Mouse (Mus musculus): ENCODE results near the gene Cep162.

Cep162 gene

DNA sequence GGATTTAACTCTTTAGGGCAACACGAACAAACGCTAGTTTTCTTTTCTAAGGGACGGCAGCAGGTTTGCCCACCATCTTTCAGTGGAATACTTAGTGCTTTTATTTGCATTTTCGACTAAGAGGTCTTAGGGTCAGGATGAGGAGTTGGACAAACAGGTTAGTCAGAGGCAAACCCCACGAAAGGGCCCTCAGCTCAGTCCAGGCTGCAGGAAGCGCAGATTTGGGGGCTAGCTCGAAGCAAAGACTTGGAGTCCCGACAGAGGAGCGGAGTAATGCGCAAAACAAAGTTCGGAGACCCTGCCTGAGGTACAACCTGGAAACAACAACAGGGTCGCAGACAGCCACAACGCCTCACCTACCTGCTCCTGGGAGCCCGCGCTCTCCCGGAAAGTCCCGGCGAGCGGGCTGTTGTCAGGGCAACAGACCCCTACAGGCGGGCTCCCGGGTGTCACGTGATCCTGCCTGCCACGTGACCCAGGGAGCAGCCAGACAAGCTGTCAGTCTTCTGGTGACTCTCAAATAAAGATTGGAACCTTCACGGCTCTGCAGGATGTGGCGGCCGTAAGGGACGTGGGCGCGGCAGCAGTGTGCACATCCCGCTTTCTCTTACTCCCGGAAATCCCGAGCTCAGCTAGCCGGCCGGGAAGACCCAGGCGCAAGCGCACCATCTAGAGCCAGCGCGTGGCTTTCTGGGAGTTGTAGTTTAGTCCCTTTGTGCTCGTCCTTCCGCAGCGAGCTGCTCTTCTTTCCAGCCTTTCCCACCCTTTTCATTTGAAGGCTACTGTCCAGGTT is at the start of gene Cep162:
TSS of gene Cep162 (minus strand) at position 634 of the 793 bp plus-strand sequence.
- DNase-seq = peak; percentile 90

DNA sequence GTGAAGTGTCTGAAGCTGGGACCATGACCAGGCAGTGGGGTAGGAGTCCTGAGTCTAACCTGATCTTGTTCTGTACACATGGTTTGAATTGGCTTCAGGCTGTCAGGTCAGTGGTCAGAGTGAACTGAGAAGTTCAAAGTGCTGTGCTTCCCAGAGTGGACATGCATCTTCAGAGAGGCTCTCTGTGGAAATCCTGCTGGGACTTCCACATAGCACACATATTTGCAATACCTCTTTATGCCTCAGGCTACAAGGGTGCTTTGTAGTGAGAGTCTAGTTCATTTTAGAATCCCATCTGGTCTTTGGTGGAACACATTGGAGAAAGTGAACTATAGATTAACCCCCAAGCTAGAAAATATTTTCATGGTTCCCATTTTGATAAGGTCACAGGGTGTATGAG is 47.9 kb upstream of the Cep162 start:
- no peak for DNase-seq

DNA sequence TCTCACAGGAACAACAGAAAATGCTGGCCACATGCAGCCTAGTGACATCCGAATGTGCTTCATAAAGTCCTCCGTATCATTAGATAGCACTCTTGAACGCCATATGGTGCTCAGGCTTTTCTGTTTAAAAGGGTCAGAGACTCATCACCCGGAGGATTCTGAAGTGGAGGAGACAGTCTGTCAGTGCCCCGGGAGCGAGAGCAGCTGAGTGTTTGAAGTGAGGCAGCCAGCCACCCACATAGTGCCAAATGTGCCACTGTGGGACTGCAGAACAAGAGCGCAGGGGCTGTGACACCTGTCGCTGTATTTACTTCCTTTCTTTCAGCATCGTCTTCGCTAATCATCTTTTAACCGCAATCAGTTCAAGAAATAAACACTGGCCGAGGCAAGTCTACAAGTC is 43.6 kb upstream of the Cep162 start:
- DNase-seq = no peak

DNA sequence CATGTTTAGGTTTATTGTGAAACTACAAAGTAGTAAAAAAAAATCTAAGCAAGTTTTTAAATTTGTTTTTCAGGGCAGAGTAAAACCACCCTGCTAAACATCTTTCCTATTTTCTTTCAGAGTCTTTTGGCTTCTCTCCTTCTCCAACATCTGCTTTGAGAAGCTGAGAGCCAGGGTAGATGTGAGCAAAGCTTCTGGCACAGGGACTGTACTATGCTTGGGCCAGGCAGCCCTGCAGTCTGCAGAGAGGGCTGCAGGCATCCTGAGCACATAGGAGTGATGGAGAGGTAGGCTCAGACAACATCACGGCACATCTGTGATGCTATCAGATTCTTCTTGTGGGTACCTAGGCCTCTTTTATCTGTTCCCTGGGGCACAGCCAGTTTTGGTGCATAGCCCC is 42.2 kb upstream of the Cep162 start:
- no peak for DNase-seq

GRCm38 (mm10) chr9:87255696-87256030 is 327 bp upstream of the Cep162 start:
- DNase-seq = no peak

GRCm38 (mm10) chr9:87248118-87248517 is 7.2 kb downstream of the Cep162 start:
- DNase-seq = no peak

DNA sequence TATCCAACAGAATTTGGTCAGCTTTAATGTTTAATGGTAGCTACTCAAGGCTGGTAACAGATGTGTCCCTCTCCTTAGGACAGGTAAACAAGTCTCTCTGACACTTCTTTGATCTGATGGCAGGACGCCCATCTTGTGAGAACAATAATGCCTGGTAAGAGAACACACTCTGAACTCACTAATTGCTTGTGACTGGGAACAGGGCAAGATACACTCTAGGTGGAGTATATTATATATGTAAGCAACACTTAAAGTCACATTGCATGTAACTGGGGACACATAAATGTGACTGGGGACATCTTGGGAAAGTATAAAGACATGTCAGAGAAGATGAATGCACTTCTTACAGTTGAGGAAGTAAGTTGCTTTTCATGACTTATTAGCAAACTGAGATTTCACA is 7.7 kb downstream of the Cep162 start:
- no peak for DNase-seq

DNA sequence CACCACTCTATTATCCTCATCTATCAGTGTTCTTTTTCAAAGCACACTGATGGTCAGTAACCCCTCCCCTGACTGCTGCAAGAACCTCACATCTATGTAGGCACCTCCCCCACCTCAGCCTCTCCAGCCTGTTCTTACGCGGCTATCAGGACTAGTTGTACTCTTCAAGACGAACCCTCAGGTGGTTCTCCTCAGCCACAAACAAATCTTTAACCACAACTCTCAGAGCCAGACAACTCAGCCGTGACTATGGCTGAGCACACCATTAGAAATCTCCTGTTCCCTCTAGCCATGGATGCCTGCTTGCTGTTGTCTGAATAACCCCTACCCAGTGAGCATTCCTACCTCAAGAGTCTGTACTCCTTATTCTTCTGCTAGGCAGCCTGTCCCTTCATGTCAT is 42.1 kb downstream of the Cep162 start:
- no peak for DNase-seq

GRCm38 (mm10) chr9:87210830-87211339 is 44.5 kb downstream of the Cep162 start:
- DNase-seq = no peak

GRCm38 (mm10) chr9:87202431-87202830 is 52.9 kb downstream of the Cep162 start:
- no peak for DNase-seq

GRCm38 (mm10) chr9:87200919-87201318 is 54.4 kb downstream of the Cep162 start:
- DNase-seq = no peak

DNA sequence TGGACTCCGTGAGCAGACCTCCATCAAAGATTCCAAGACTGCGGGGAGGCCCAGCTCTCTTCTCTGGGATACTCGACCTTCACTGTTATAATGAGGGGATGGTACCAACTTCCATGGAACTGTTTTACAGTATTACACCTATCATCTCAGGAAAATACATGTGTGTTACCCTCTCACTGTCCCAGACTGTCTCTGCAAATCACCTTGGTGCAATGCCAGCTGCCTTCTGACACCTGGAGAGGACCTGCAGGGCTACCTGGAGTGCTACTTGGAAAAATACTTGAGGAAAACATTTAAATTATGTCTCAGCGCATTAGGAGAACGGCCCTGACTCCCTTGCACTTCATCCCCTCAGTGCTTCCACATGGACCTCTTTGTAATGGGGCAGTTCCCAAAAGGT is 54.9 kb downstream of the Cep162 start:
- DNase-seq = no peak

DNA sequence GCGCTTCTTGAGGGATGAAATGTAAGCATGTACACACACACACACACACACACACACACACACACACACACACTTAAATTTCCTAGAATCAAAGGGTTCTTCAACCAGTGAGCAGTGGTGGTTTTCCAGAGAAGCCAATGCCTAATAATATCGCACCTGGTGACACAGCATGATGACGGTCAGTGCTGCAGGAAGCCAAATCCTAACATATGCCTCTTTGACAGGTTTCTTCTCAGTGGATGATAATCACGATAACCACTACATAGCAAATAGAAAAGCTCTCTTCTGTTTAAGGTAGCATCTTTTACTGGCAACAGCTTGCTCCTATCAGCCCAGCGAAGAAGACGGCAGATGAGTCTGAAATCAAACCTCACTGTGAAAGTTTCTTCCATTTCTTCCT is 57.3 kb downstream of the Cep162 start:
- DNase-seq = no peak

GRCm38 (mm10) chr9:87197277-87197676 is 58.1 kb downstream of the Cep162 start:
- DNase-seq = no peak

DNA sequence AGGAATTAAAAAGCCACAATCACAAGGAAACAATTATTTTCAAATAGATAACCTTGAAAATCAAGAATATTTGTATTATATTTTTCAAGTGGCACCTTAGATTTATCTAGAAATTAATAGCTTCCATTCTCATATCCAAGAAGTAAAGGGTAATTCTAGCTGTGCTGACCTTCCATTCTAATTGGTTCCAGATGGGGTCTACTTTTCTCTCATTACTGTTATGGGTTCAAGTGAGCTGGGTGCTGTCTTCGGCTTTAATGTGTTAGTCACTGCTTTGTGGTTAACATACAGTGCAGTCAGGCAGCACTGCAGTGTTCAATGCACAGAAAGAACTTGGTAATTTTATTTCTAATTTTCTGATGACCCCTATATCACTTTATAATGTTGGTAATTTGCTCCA is 61.6 kb downstream of the Cep162 start:
- no peak for DNase-seq

DNA sequence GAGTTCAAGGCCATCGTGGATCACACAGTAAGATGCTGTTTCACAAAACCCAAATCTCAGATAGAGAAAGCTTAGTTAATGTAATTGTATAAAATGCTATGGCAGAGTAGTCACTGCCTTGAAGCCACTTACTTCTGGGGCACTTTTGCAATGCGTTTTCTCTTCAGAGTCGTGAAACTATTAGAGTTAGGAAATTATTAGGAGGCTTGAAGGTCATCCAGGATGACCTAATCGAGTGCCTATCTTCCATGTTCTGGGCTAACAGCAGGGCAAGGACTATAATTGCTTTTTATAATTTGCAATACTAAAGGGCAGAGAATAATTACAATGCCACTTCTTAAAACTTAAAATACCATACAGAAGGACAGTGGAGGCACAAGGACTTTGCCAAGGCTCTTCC is 68.0 kb downstream of the Cep162 start:
- DNase-seq = no peak

DNA sequence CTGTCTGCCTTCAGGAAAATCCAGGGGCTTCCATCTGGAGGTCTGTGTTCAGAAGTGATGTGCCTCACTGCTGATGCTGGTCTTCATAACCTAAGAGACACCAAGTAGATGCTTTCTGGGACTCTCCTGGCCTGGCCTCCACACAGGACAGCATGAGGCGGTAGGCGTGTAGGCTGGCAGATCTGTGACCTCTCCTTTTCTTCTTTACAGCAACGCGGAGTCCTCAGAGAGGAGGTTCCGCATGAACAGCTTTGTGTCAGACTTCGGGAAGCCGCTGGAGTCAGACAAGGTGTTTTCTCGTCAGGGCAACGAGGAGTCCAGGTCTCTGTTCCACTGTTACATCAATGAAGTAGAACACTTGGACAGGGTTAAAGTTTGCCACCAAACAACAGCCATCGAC is 73.1 kb downstream of the Cep162 start:
- DNase-seq = no peak

DNA sequence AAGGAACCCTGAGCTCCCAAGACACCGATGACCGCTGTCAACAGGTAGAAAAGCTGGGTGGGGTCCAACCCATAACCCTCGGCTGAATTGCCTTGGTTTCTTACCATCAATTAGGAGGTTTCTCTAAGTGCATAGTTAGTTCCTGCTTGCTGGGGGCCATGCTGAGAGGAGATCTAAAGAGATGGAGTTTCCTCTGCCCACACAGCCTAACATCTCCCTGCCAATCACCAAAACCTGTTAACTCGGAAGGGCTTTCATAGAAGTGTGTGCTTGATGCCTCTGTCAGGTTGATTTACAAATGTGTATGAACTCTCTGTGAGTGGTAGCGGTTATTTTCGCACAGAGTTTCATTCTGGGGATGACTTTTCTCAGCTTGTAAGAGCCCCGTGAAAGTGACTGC is 76.8 kb downstream of the Cep162 start:
- no peak for DNase-seq

DNA sequence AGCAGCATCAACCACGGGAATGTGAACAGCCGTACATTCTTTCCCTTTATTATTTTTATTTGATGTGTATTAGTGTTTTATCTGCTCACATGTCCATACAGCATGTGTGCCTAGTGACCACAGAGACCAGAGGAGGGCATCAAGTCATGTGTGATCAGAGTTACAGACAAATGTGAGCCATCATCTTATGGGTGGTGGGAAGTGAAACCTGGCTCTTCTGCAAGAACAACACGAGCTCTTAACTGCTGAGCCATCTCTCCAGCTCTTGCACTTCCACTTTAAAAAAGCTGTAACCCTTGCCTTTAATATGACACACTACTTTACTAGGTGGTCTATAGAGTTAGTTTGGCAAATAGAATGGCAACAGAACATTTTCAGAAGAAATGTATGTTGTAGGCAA is 83.8 kb downstream of the Cep162 start:
- no peak for DNase-seq

- no peak for DNase-seq
Observed at GRCm38 (mm10) chr9:87170891-87171290, 84.4 kb downstream of the Cep162 start.

GRCm38 (mm10) chr9:87169144-87169543 is 86.2 kb downstream of the Cep162 start:
- DNase-seq = no peak

DNA sequence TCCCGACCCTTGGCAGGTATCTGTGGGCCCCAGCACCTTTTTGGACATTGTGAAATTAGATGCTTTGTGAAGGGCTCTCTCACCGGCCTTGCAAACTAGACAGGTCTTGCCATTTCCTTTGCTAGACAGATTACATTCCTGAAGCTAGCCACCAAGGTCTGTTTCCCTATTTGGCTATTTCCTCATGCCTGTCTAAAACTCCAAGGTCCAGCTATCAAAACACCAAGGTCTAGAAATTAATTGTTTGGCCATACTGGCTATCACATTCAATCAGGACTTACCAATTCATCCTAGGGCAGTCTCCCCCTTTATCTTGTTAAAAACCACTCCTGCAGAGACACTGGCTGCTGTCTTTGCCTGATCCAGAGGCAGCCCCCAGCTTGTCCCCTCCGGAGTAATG is 87.3 kb downstream of the Cep162 start:
- DNase-seq = no peak

DNA sequence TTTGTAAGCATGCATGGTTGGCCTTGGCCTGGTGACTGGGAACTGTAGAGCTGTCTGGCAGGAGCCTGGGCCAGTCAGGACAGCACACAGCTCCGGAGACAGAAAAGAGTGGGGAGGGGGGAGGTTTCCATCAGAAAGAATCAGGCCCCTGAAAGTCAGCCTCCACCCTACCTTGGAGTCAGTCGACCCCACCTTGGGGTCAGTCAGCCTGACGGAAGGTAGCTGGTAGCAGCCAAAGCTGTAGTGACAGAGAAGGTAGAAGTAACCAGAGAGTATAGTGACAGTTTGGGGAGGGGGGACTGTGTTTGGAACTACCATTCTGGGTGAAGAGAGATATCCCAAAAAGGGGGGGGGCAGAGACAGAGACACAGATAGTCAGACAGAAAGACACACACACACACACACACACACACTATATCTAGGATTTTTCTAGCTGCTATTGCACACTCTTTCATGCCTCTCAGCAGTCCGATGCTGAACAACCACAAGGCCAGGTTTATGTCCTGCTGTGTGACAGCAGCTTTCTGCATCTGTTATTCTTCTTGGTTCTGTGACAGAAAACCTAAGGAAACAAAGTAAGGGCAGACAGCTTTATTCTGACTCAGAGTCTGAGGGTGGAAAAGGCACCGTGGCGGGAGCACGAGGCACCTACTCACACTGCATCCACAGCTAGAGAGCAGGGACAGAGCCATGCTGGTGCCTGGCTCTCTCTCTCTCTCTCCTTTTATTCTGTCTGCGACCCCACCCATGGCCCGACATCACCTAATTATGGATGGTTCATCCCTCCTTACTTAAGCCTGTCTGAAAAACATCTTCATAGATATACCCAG is 88.1 kb downstream of the Cep162 start:
- DNase-seq = no peak

GRCm38 (mm10) chr9:87162559-87162958 is 92.8 kb downstream of the Cep162 start:
- DNase-seq = no peak
